Mouse (Mus musculus) spleen, adult 2 months (tissue): Measurements from ENCODE around the gene Nom1. TPM values are rescaled to one million over a fixed set of nuclear protein-coding genes. Genes with fewer than 3 reads are reported as not detected.
A peak's percentile ranks its signal among the peaks of the same experiment; 100 is the strongest.

Experiments
- DNase-seq, 2 experiments: peaks; one replicate each; pipeline versions ENCODE4 v3.0.0 to v3.0.0-alpha.2; 2012 to 2021; ENCODE audit warnings: low spot score in 2 of 2, low read depth in 1 of 2
- H3K27ac ChIP-seq: fragments of 200-500 bp; 2 replicates; pipeline ENCODE4 v1.5.1; 2012; ENCODE audit warnings: low read length, inconsistent platforms; ENCODE audit not compliant: insufficient read depth
- H3K27me3 ChIP-seq: fragments of 200-500 bp; 2 replicates; pipeline ENCODE4 v1.6.1; 2012; ENCODE audit warnings: mild to moderate bottlenecking, moderate library complexity, low read length, inconsistent platforms; ENCODE audit not compliant: control insufficient read depth, insufficient read depth
- H3K36me3 ChIP-seq: fragments of 200-500 bp; 2 replicates; pipeline ENCODE4 v1.6.1; 2012; ENCODE audit warnings: mild to moderate bottlenecking, low read length, inconsistent platforms; ENCODE audit not compliant: control insufficient read depth, insufficient read depth
- H3K4me1 ChIP-seq: fragments of 200-500 bp; 2 replicates; pipeline ENCODE4 v1.6.1; 2011; ENCODE audit warnings: inconsistent platforms; ENCODE audit not compliant: control insufficient read depth, insufficient read depth, insufficient read length
- H3K4me3 ChIP-seq: fragments of 200-500 bp; 2 replicates; pipeline ENCODE4 v1.5.1; 2011; ENCODE audit warnings: mild to moderate bottlenecking, inconsistent platforms; ENCODE audit not compliant: insufficient read depth, insufficient read length; ENCODE audit errors: extremely low read depth
- CTCF ChIP-seq: fragments of 200-500 bp; IDR thresholded peaks from 2 replicates; pipeline ENCODE4 v1.5.1; 2011; ENCODE audit warnings: mild to moderate bottlenecking, inconsistent platforms; ENCODE audit not compliant: insufficient read depth, insufficient read length, insufficient replicate concordance; ENCODE audit errors: extremely low read depth
- POLR2A ChIP-seq: fragments of 200-500 bp; IDR thresholded peaks from 2 replicates; pipeline ENCODE4 v1.6.1; 2011; ENCODE audit warnings: low read depth, low read length, inconsistent platforms
- WGBS: fragments of 180-500 bp; shearing (Covaris S2); methylation state at CpG from one replicate; pipeline ENCODE4 v1.1.7; 2018; 5-methylcytosine and 5-hydroxymethylcytosine counted together
- polyA plus RNA-seq: library from polyadenylated mRNA; depleted of rRNA; stranded (reverse); fragments of >200 nt; gene quantifications from 2 replicates; pipeline ENCODE4 v1.2.3, GENCODE M21; 2012; rRNA removed

Gene Nom1
- 3.5 and 5.7 TPM in 2 replicates for polyA plus RNA-seq

DNA sequence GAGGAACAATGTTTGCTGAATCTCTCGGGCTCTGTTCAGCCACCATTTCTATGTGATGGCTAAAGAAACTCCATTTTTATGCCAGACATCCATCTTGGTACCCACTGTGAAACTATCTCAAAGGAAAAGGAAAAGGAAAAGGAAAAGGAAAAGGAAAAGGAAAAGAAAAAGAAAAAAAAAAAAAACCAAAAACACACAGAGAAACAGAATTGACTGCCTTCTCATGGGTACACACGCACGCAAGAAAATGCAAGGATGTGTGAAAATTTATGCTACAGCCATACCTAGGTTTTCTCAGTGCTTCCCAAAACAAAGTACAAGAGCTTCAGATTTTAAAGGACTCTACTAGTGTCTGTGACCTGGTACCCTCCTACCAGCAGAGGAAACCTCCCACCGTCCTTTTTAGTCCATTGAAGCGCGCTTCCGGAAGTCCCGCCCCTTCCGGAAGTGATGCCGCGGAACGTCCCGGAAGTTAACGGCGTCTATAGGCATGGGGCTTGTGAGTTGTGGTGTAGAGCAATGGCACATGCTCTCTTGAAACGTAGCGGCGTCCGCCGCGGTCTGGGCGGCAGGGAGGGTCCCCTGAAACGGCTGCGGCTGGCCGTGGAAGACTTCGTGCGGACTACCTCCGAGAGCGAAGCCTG is at the start of gene Nom1:
Gene Nom1 (plus strand): TSS at position 437 of the 644 bp plus-strand sequence.
- 6% methylated on average over 29 of the region's 29 CpGs for WGBS
- no peaks in the 10 kb centered on the region for H3K27me3 ChIP-seq
- TF ChIP-seq POLR2A, result peak; percentile 48; the same call in 1 of the 2 replicates
- no peak for TF ChIP-seq CTCF
- peak within 1 kb of the TSS; percentile 83 for H3K4me3 ChIP-seq
- H3K36me3 ChIP-seq, result peaks cover 9% of the 10 kb centered on the region
- peak within 1 kb of the TSS; percentile 76 for H3K27ac ChIP-seq
- peaks cover 12% of the 10 kb centered on the region; the same call in 1 of the 2 replicates for H3K4me1 ChIP-seq
- peak; percentile 84 to 88 for DNase-seq

GRCm38 (mm10) chr5:29387591-29387990 is 46.9 kb upstream of the Nom1 start:
- no peaks in the 10 kb centered on the region for H3K4me1 ChIP-seq
- 48% methylated on average over 1 of the region's 1 CpGs for WGBS
- no peak for DNase-seq
- H3K27ac ChIP-seq, result no peak overlapping the region
- no peak overlapping the region for H3K4me3 ChIP-seq
- no peaks in the 10 kb centered on the region for H3K27me3 ChIP-seq
- TF ChIP-seq POLR2A (no peak), CTCF (no peak)
- H3K36me3 ChIP-seq, result no peaks in the 10 kb centered on the region

DNA sequence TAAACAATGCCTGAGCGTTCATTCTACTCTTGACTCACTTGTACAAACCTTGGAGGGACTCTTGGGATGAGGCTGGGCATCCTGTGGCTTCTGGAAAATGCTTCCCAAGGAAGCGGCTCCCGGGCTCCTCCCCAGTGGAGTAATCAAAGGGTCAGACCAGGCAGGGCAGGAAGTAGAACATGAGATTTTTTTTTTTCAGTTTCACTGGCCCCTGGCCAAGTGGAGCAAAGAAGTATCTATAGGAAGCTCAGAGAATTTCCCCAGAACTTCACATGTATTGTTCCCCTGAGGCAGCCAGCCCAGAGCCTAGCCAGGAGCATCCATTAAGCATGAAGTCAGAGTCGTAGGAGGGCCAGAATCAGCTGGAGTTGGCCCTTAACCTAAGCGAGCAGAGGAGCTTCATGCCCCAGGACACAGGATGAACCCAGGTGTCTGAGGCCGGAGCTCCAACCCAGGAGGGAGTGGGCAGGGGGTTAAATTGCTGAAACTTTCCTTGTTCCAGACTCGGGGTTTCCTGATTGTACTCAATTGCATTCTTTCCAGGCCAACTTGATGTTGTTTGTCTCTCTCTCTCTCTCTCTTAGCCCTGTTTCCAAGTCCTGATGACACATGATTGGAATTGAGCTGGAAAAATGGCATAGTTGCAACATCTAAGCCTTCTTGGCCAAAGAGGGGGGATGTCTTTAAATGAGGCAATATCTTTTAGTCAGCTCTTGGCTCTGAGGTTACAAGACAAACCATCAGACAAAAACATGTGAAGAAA is 46.1 kb upstream of the Nom1 start:
- no peak overlapping the region; the same call in 1 of the 2 replicates for H3K27ac ChIP-seq
- no peaks in the 10 kb centered on the region for H3K27me3 ChIP-seq
- no peaks in the 10 kb centered on the region for H3K4me1 ChIP-seq
- 36% methylated on average over 7 of the region's 7 CpGs for WGBS
- no peak for TF ChIP-seq CTCF
- no peak for TF ChIP-seq POLR2A
- no peaks in the 10 kb centered on the region for H3K36me3 ChIP-seq
- DNase-seq, result no peak
- no peak overlapping the region for H3K4me3 ChIP-seq

GRCm38 (mm10) chr5:29388944-29389765 is 45.3 kb upstream of the Nom1 start:
- no peaks in the 10 kb centered on the region for H3K4me1 ChIP-seq
- TF ChIP-seq POLR2A (no peak), CTCF (peak; percentile 85)
- WGBS, result 22% methylated on average over 15 of the region's 15 CpGs
- DNase-seq, result peak in 1 of 2 experiments; percentile 59
- H3K36me3 ChIP-seq, result no peaks in the 10 kb centered on the region
- no peak overlapping the region for H3K4me3 ChIP-seq
- H3K27me3 ChIP-seq, result no peaks in the 10 kb centered on the region
- H3K27ac ChIP-seq, result no peak overlapping the region

DNA sequence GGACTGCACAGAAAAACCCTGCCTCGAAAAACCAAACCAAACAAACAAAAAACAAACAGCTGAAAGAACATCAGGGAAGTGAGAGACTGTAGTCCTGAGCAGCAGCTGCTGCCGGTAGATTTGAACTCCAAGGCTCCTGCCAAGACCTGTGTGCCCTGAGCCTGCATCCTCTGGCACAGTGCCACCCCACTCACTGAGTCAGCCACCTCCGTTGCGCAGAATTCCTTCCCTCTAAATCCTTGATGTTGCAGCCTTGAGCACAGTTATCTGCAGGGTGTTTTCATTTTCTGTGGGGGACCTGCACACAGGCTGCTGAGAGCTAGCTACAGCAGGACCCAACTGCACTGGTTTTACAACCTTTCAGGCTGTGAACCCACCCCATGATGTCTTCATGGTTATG is 36.0 kb upstream of the Nom1 start:
- H3K27ac ChIP-seq, result no peak overlapping the region
- WGBS, result 56% methylated on average over 4 of the region's 4 CpGs
- H3K27me3 ChIP-seq, result no peaks in the 10 kb centered on the region
- no peak for DNase-seq
- TF ChIP-seq CTCF, result no peak
- no peak for TF ChIP-seq POLR2A
- H3K4me1 ChIP-seq, result no peaks in the 10 kb centered on the region
- H3K4me3 ChIP-seq, result no peak overlapping the region
- no peaks in the 10 kb centered on the region for H3K36me3 ChIP-seq

DNA sequence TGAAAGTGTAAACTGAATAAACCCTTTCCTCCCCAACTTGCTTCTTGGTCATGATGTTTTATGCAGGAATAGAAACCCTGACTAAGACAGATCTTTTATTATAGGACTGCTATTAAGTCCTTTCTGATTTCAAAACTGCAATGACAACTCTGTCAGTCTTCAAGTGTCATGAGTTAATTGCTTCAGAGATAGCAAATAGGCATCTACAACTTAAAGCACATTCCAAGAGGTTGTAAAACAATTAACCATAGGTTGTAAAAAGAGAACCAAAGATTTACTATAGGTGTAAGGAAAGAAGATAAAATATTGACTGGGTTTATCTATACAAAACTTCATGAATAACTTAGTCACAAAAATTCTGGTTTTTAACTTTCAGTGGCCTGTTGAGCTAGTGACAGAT is 23.6 kb upstream of the Nom1 start:
- Histone ChIP-seq H3K27me3 (no peaks in the 10 kb centered on the region), H3K4me3 (no peak overlapping the region), H3K36me3 (no peaks in the 10 kb centered on the region), H3K4me1 (no peaks in the 10 kb centered on the region), H3K27ac (no peak overlapping the region)
- no peak for DNase-seq
- TF ChIP-seq POLR2A, result no peak
- TF ChIP-seq CTCF, result no peak
